Mouse (Mus musculus): ENCODE measurements at regions not wholly inside any gene's neighbourhood (a gene's known extent, or its start where the extent isn't known, plus 50 kb on each side); places are given as distances from the start of the nearest gene placed in this dataset.

DNA sequence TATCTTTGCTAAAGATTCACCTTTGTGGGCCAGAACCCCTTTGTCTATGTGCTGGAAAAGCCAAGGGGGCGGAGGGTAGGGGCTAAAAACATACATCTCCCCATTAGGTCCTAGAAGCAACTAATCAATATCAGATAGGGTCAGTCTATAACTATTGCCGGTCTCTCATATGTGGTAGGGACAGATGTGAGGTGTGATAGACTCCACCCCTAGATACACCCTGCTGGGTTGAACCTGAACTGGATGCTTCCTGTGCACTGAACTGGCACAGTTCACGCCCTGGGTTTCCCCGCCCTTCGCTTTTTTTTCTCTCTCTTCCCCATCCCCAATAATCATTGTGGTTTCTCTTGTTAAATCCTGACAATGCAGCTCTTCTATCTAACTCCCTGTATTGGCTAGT is 270.3 kb upstream of the Gpc5 start:
- TF ChIP-seq GATA1 (IDR thresholded peaks at IDR 0.05; ENCODE audit: low read length) (no peak), TAL1 (IDR thresholded peaks at IDR 0.05; ENCODE audit: low read length) (no peak)

Data from erythroblast, embryonic 14.5 days (primary cell).